Mouse (Mus musculus): ENCODE results near the gene Olfr655.

GRCm38 (mm10) chr7:104624494-104624893 lies 22.9 kb upstream of the Olfr655 start, which contains the start of gene Olfr657:
- no peak for TF ChIP-seq CTCF (IDR thresholded peaks at IDR 0.05; ENCODE audit: low read depth, low read length)
- no peak for TF ChIP-seq POLR2A (IDR thresholded peaks at IDR 0.05; ENCODE audit: extremely low read depth, insufficient read depth, low read length)

Data from liver, adult 2 months (tissue).